Mouse (Mus musculus) heart, embryonic 12.5 days (tissue): ENCODE results near the gene St7. TPM values are rescaled to one million over a fixed set of nuclear protein-coding genes. Genes with fewer than 3 reads are reported as not detected.

Experiments
- ATAC-seq: fragments of 200-750 bp; cut with Nextera tagmentation; 2 replicates; pipeline ENCODE4 v1.8.0; 2017; ENCODE audit warnings: moderate TSS enrichment, moderate library complexity; ENCODE audit not compliant: insufficient number of reproducible peaks, low FRiP score
- H3K27ac ChIP-seq: fragments of 300-500 bp; sonication (generic); 2 replicates; pipeline ENCODE4 v1.5.1; 2016; ENCODE audit warnings: mild to moderate bottlenecking, moderate library complexity; ENCODE audit not compliant: poor library complexity, severe bottlenecking
- H3K27me3 ChIP-seq: fragments of 300-500 bp; sonication (generic); replicated peaks from 2 replicates; pipeline ENCODE4 v1.6.1; 2016; ENCODE audit warnings: mild to moderate bottlenecking, moderate library complexity
- H3K36me3 ChIP-seq: fragments of 300-500 bp; sonication (generic); 2 replicates; pipeline ENCODE4 v1.6.1; 2016; ENCODE audit warnings: mild to moderate bottlenecking, moderate library complexity
- H3K4me1 ChIP-seq: fragments of 300-500 bp; sonication (generic); replicated peaks from 2 replicates; pipeline ENCODE4 v1.6.1; 2016; ENCODE audit warnings: mild to moderate bottlenecking
- H3K4me2 ChIP-seq: fragments of 300-500 bp; sonication (generic); 2 replicates; pipeline ENCODE4 v1.6.1; 2016; ENCODE audit warnings: mild to moderate bottlenecking, moderate library complexity
- H3K4me3 ChIP-seq: fragments of 300-500 bp; sonication (generic); 2 replicates; pipeline ENCODE4 v1.5.1; 2016; ENCODE audit warnings: mild to moderate bottlenecking
- H3K9ac ChIP-seq: fragments of 300-500 bp; sonication (generic); 2 replicates; pipeline ENCODE4 v1.6.1; 2016; ENCODE audit warnings: mild to moderate bottlenecking, moderate library complexity
- H3K9me3 ChIP-seq: fragments of 300-500 bp; sonication (generic); replicated peaks from 2 replicates; pipeline ENCODE4 v1.6.1; 2016; ENCODE audit warnings: mild to moderate bottlenecking, moderate library complexity
- WGBS: fragments of 180-500 bp; shearing (Covaris S2); methylation state at CpG from one replicate; pipeline ENCODE4 v1.1.7; 2016; 5-methylcytosine and 5-hydroxymethylcytosine counted together
- polyA plus RNA-seq: library from polyadenylated mRNA; unstranded; fragments of >200 nt; fragmentation: Nextera tagmentation; extraction: Ambion mirVana; gene quantifications from 2 replicates; pipeline ENCODE4 v1.2.1, GENCODE M21; 2016

Gene St7
- polyA plus RNA-seq, 1 experiment from 2014 or later = 29.6 TPM

GRCm38 (mm10) chr6:17769972-17770644 is 77.4 kb downstream of the St7 start:
- Histone ChIP-seq H3K4me2 (peak overlapping the region; percentile 42), H3K9ac (0 out of 2 replicates have a peak overlapping the region, but pooled peaks have one; percentile 5)

GRCm38 (mm10) chr6:17770645-17771345 is 78.1 kb downstream of the St7 start:
- no peak overlapping the region for H3K4me3 ChIP-seq
- H3K9ac ChIP-seq = 0 out of 2 replicates have a peak overlapping the region, but pooled peaks have one; percentile 5
- H3K36me3 ChIP-seq = no peaks in the 10 kb centered on the region
- peaks cover 34% of the 10 kb centered on the region for H3K4me1 ChIP-seq
- ATAC-seq = no peak
- H3K27me3 ChIP-seq = no peaks in the 10 kb centered on the region
- WGBS = 45% methylated on average over 8 of the region's 8 CpGs
- H3K4me2 ChIP-seq = peak overlapping the region; percentile 42
- H3K9me3 ChIP-seq = no peaks in the 10 kb centered on the region
- H3K27ac ChIP-seq = no peak overlapping the region

More at GRCm38 (mm10) chr6:17769972-17770644, 77.4 kb downstream of the St7 start:
- H3K4me3 ChIP-seq = no peak overlapping the region
- no peaks in the 10 kb centered on the region for H3K27me3 ChIP-seq
- H3K36me3 ChIP-seq = no peaks in the 10 kb centered on the region
- H3K27ac ChIP-seq = no peak overlapping the region
- WGBS = 72% methylated on average over 9 of the region's 9 CpGs
- peaks cover 37% of the 10 kb centered on the region for H3K4me1 ChIP-seq
- H3K9me3 ChIP-seq = no peaks in the 10 kb centered on the region
- ATAC-seq = no peak

GRCm38 (mm10) chr6:17771456-17771855 is 78.7 kb downstream of the St7 start:
- Histone ChIP-seq H3K27ac (no peak overlapping the region), H3K4me2 (no peak overlapping the region), H3K9ac (no peak overlapping the region), H3K4me1 (peaks cover 31% of the 10 kb centered on the region), H3K4me3 (no peak overlapping the region), H3K36me3 (no peaks in the 10 kb centered on the region), H3K9me3 (no peaks in the 10 kb centered on the region), H3K27me3 (no peaks in the 10 kb centered on the region)
- 79% methylated on average over 1 of the region's 1 CpGs for WGBS
- no peak for ATAC-seq

GRCm38 (mm10) chr6:17772514-17772913 is 79.8 kb downstream of the St7 start:
- Histone ChIP-seq H3K4me1 (peaks cover 24% of the 10 kb centered on the region), H3K4me3 (no peak overlapping the region), H3K27me3 (no peaks in the 10 kb centered on the region), H3K27ac (0 out of 2 replicates have a peak overlapping the region, but pooled peaks have one; percentile 4), H3K9ac (no peak overlapping the region), H3K36me3 (no peaks in the 10 kb centered on the region), H3K4me2 (no peak overlapping the region), H3K9me3 (no peaks in the 10 kb centered on the region)
- WGBS = 71% methylated on average over 3 of the region's 3 CpGs
- no peak for ATAC-seq

GRCm38 (mm10) chr6:17776041-17776440 is 83.3 kb downstream of the St7 start:
- peaks cover 3% of the 10 kb centered on the region; the same call in 1 of the 2 replicates for H3K9me3 ChIP-seq
- no peaks in the 10 kb centered on the region for H3K27me3 ChIP-seq
- H3K27ac ChIP-seq = no peak overlapping the region
- no peak overlapping the region for H3K4me2 ChIP-seq
- no peaks in the 10 kb centered on the region for H3K36me3 ChIP-seq
- ATAC-seq = no peak
- H3K9ac ChIP-seq = no peak overlapping the region
- H3K4me1 ChIP-seq = peaks cover 15% of the 10 kb centered on the region
- WGBS = 67% methylated on average over 7 of the region's 7 CpGs
- H3K4me3 ChIP-seq = no peak overlapping the region

GRCm38 (mm10) chr6:17777018-17777799 is 84.5 kb downstream of the St7 start:
- H3K27me3 ChIP-seq = no peaks in the 10 kb centered on the region
- no peak overlapping the region for H3K4me2 ChIP-seq
- no peak for ATAC-seq
- no peak overlapping the region for H3K9ac ChIP-seq
- peaks cover 3% of the 10 kb centered on the region; the same call in 1 of the 2 replicates for H3K9me3 ChIP-seq
- H3K36me3 ChIP-seq = no peaks in the 10 kb centered on the region
- no peak overlapping the region for H3K27ac ChIP-seq
- peaks cover 14% of the 10 kb centered on the region for H3K4me1 ChIP-seq
- no peak overlapping the region for H3K4me3 ChIP-seq
- 90% methylated on average over 6 of the region's 6 CpGs for WGBS

GRCm38 (mm10) chr6:17778648-17779202 is 86.0 kb downstream of the St7 start:
- H3K4me1 ChIP-seq = peaks cover 10% of the 10 kb centered on the region
- no peak for ATAC-seq
- H3K4me3 ChIP-seq = no peak overlapping the region
- H3K36me3 ChIP-seq = no peaks in the 10 kb centered on the region
- no peaks in the 10 kb centered on the region for H3K27me3 ChIP-seq
- 86% methylated on average over 3 of the region's 3 CpGs for WGBS
- no peak overlapping the region for H3K27ac ChIP-seq
- peaks cover 3% of the 10 kb centered on the region; the same call in 1 of the 2 replicates for H3K9me3 ChIP-seq
- no peak overlapping the region for H3K4me2 ChIP-seq
- H3K9ac ChIP-seq = no peak overlapping the region

GRCm38 (mm10) chr6:17783511-17783910 is 90.8 kb downstream of the St7 start:
- Histone ChIP-seq H3K4me3 (no peak overlapping the region), H3K36me3 (0 out of 2 replicates have a peak, but pooled peaks cover 3% of the 10 kb centered on the region), H3K9ac (no peak overlapping the region), H3K4me2 (no peak overlapping the region), H3K4me1 (peaks cover 2% of the 10 kb centered on the region; the same call in 1 of the 2 replicates), H3K9me3 (peaks cover 6% of the 10 kb centered on the region; the same call in 1 of the 2 replicates), H3K27me3 (no peaks in the 10 kb centered on the region), H3K27ac (no peak overlapping the region)
- 84% methylated on average over 1 of the region's 1 CpGs for WGBS
- no peak for ATAC-seq

GRCm38 (mm10) chr6:17784523-17784922 is 91.8 kb downstream of the St7 start:
- Histone ChIP-seq H3K27me3 (no peaks in the 10 kb centered on the region), H3K4me1 (peaks cover 2% of the 10 kb centered on the region; the same call in 1 of the 2 replicates), H3K27ac (no peak overlapping the region), H3K36me3 (0 out of 2 replicates have a peak, but pooled peaks cover 3% of the 10 kb centered on the region), H3K9me3 (peaks cover 3% of the 10 kb centered on the region; the same call in 1 of the 2 replicates), H3K4me3 (no peak overlapping the region), H3K9ac (no peak overlapping the region), H3K4me2 (no peak overlapping the region)
- ATAC-seq = no peak
- WGBS = 78% methylated on average over 5 of the region's 5 CpGs

- no peak overlapping the region for H3K9ac ChIP-seq
- WGBS = 63% methylated on average over 2 of the region's 2 CpGs
- peaks cover 3% of the 10 kb centered on the region; the same call in 1 of the 2 replicates for H3K9me3 ChIP-seq
- 0 out of 2 replicates have a peak, but pooled peaks cover 3% of the 10 kb centered on the region for H3K36me3 ChIP-seq
- no peak overlapping the region for H3K4me3 ChIP-seq
- no peak for ATAC-seq
- no peak overlapping the region for H3K4me2 ChIP-seq
- H3K4me1 ChIP-seq = peaks cover 8% of the 10 kb centered on the region
- no peaks in the 10 kb centered on the region for H3K27me3 ChIP-seq
- no peak overlapping the region for H3K27ac ChIP-seq
Measured at GRCm38 (mm10) chr6:17785248-17785647, 92.5 kb downstream of the St7 start.
